Mouse (Mus musculus) layer of hippocampus, adult 11-12 months (tissue): ENCODE measurements around the gene Krtcap3.

Source experiments
- DNase-seq: peaks from one replicate; pipeline ENCODE4 v3.0.0; 2022; ENCODE audit warnings: low spot score

The Krtcap3 gene

GRCm38 (mm10) chr5:31253806-31254205, 2.3 kb downstream of the Krtcap3 start:
- DNase-seq, result no peak

- DNase-seq, result no peak
Observed at GRCm38 (mm10) chr5:31254452-31254851, 3.0 kb downstream of the Krtcap3 start.

GRCm38 (mm10) chr5:31254901-31255300, 3.4 kb downstream of the Krtcap3 start:
- DNase-seq, result no peak

- no peak for DNase-seq
Observed at GRCm38 (mm10) chr5:31255381-31255780, 3.9 kb downstream of the Krtcap3 start.

- DNase-seq, result no peak
Observed at GRCm38 (mm10) chr5:31255971-31256370, 4.5 kb downstream of the Krtcap3 start.

GRCm38 (mm10) chr5:31257616-31258015, 6.1 kb downstream of the Krtcap3 start:
- DNase-seq, result no peak

- DNase-seq, result no peak
Observed at GRCm38 (mm10) chr5:31266101-31266500, 14.6 kb downstream of the Krtcap3 start.

GRCm38 (mm10) chr5:31267686-31268085, 16.2 kb downstream of the Krtcap3 start:
- DNase-seq, result no peak

- no peak for DNase-seq
Observed at GRCm38 (mm10) chr5:31273018-31273417, 21.5 kb downstream of the Krtcap3 start.

GRCm38 (mm10) chr5:31279245-31279988, 27.9 kb downstream of the Krtcap3 start:
- DNase-seq, result no peak

GRCm38 (mm10) chr5:31288225-31288624, 36.7 kb downstream of the Krtcap3 start:
- no peak for DNase-seq

- DNase-seq, result no peak
Observed at GRCm38 (mm10) chr5:31288655-31289054, 37.2 kb downstream of the Krtcap3 start.

- DNase-seq, result no peak
Observed at GRCm38 (mm10) chr5:31289626-31290230, 38.2 kb downstream of the Krtcap3 start.

GRCm38 (mm10) chr5:31290521-31291360, 39.2 kb downstream of the Krtcap3 start, which contains the start of gene Ift172:
Ift172 (minus strand) TSS chr5:31291116.
- DNase-seq, result peak; percentile 97

GRCm38 (mm10) chr5:31291361-31291688, 39.8 kb downstream of the Krtcap3 start:
- DNase-seq, result no peak

GRCm38 (mm10) chr5:31294964-31295605, 43.6 kb downstream of the Krtcap3 start:
- no peak for DNase-seq

GRCm38 (mm10) chr5:31295606-31296141, 44.2 kb downstream of the Krtcap3 start, which contains the start of gene Fndc4:
Fndc4 (minus strand) TSS chr5:31296080.
- peak; percentile 43 for DNase-seq

GRCm38 (mm10) chr5:31297047-31297757, 45.7 kb downstream of the Krtcap3 start, which contains the start of gene Gckr:
Gckr (plus strand) TSS chr5:31297443.
- no peak for DNase-seq

GRCm38 (mm10) chr5:31297981-31298380, 46.5 kb downstream of the Krtcap3 start:
- no peak for DNase-seq

- no peak for DNase-seq
Observed at GRCm38 (mm10) chr5:31298486-31298885, 47.0 kb downstream of the Krtcap3 start.

GRCm38 (mm10) chr5:31301866-31302265, 50.4 kb downstream of the Krtcap3 start:
- no peak for DNase-seq
